Mouse (Mus musculus) B cell, adult 62 days (primary cell): ENCODE measurements around the gene E2f4. TPM values are rescaled to one million over a fixed set of nuclear protein-coding genes. Genes with fewer than 3 reads are reported as not detected.

Source experiments
- total RNA-seq: library from RNA; stranded (reverse); gene quantifications from 4 replicates; pipeline ENCODE4 v1.2.4, GENCODE M21; 2023

The E2f4 gene
- total RNA-seq = 87.8 to 93.0 TPM (median 91.1 TPM) in 4 replicates

DNA sequence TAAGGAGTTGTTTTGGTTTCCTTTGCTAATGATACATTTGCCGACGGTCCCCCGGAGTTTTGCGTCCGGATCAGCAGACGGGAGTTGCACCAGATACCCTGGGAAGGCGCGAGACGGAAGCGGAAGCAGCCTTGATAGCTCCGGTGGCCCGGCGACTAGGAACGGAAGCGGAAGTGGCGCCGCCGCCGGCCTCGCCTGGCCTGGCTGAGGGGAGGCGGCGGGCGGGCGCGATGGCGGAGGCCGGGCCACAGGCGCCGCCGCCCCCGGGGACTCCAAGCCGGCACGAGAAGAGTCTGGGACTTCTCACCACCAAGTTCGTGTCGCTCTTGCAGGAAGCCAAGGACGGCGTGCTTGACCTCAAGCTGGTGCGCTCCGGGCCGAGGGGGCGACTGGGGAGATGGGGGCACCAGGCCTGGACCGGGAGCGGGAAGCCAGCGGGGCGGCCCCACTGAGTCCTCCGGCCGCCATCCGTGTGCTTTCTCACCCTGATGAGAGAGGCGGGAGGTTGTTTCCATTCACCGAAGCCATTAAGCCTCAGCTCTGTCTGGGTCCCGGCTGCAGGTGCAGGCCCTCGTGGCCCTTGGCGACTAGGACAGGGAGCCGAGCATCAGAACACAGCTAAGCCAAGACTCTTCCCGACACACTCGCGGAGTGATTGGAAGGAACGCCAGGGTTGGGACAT, at the start of gene E2f4:
TSS of gene E2f4 (plus strand) at position 153 of the 682 bp plus-strand sequence.

DNA sequence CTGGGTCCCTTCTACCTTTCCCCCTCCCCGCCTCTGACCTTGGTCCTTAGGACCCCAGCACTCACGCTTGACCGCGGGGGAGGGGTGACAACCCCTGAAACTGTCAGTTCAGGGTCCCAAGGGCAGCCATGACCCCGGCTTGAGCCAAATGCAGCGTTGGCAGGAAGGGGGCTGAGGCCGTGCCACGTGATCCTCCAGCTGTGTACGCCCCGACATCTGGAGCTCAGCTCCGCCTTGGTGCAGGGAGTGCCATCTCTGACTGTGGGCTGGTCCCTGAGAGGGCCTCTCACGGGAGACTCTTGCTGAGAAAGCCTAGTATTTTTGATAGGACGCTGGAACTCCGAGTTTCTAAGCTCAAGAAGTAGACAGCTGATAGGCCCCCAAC, 42.5 kb upstream of the E2f4 start, which contains the start of gene B3gnt9:
TSS of gene B3gnt9 (minus strand) at position 188 of the 385 bp plus-strand sequence.

DNA sequence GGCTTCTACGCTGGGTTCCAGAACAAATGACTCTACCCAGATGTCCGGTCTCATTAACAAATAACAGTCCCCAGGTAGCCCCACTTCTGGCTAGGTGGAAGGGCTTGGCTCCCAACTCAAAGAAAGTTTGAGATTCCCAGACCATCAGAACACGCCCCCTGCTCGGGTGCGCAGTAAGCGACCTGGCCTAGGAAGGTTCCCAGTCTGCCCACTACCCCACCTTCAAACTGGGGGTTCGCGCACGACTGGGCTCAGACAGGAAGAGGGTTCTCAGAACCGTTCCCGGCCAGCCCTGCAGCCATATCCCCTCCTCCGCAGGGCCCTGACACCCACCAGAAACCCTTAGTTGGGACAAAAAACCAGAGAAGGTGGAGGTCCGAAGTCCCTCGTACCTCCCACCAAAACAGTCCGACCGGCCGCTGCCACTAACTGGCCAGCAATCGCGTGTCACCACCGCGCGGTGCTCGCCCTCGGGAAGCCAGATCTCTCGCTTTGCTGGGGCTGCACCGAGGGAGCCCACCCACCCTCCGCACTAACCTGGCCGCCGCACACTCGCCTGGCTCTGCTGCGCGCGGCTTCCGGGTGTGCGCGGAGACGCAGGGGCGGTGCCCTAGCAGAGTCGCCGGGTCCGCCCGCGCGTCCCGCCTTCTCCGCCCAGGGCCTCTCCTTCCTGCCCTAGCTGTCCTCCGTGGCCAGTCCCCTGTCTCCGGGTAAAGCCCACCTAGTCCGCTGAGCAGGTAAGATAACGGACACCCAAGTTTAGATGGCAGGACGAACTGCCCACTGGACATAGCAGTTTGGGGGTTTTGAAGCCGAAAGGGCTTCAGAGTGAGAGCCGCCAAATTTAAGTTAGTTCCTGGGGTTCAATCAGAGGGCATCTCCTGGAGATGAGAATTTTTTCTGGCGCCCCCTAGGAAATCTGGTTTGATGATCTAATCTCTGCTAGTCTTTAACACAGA, 33.2 kb upstream of the E2f4 start, which contains the start of the genes Tradd and Fbxl8:
TSS of gene Tradd (minus strand) at position 586 of the 959 bp plus-strand sequence.
TSS of gene Fbxl8 (plus strand) at position 625 of the 959 bp plus-strand sequence.

DNA sequence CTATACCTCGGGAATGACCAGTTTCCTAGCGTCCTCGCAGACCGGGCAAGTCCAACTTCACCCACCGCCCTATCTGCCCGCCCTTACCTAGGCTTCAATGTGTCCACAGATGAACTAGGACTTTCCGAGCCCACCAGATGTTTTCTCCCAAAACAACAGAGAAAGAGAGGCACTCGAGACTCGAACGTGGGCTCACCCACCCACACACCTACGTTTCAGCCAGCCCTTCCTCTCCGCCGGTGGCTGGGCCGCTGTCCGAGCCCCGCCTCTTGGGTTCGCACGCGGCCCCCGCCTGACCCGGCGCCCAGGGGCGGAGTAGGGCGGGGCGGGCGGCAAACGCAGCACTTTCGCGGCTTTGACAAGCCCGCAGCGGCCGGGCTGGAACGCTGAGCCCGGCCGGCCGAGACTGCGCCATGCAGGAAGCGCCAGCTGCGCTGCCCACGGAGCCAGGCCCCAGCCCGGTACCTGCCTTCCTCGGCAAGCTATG, 28.0 kb upstream of the E2f4 start, which contains the start of gene Hsf4:
TSS of gene Hsf4 (plus strand) at position 341 of the 487 bp plus-strand sequence.

DNA sequence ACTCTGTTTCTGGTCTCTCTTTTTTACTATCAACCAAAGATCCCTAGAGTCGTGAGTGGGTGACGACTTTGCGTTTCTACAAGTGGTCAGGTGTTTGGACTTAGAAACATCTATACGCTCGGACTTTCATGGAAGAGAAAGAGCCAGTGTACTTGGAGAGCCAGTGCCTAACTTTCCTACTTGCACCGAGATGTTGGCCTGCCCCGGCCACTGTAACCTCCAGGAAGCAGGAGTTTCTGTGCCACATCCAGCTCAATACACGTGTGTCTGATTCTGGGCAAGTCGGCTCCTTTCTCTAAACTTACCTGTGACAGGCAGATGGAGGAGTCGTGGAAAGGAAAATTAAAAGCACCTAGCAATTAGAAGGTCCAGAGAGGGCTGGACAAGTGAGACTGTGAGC, 21.6 kb upstream of the E2f4 start, which contains the start of gene Nol3:
TSS of gene Nol3 (plus strand) at position 301 of the 400 bp plus-strand sequence.

DNA sequence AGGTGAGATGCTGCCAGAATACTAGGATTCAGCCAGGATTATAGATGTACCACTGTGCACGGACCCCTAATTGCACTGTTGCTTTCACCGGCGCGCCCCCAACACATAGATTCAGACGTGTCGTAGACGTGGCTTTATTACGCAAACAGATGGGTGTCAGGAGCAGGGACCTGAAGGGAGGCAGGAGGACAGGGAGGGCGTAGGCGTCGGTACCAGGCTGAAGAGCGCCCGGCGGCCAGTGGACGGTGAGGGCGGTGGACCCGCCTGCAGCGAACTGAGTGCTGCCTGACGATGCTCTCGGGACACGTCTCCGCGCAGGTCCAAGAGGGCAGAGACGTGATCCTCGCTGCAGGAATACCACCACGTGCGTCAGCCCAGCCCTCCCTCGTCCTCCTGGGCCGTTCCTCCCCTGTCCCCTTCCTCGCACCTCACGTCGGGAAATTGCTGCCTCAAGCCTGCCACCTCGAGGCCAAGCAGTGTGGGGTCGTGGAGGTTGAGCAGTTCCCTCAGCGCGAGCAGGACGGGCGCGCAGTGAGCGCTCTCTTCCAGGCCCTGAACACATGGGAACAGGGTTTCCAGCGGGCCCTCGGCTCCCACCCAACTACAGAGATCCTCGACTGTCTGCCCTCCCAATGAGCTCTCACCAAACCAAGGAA, 7.5 kb upstream of the E2f4 start, which contains the start of gene 4931428F04Rik:
TSS of gene 4931428F04Rik (minus strand) at position 60 of the 656 bp plus-strand sequence.

DNA sequence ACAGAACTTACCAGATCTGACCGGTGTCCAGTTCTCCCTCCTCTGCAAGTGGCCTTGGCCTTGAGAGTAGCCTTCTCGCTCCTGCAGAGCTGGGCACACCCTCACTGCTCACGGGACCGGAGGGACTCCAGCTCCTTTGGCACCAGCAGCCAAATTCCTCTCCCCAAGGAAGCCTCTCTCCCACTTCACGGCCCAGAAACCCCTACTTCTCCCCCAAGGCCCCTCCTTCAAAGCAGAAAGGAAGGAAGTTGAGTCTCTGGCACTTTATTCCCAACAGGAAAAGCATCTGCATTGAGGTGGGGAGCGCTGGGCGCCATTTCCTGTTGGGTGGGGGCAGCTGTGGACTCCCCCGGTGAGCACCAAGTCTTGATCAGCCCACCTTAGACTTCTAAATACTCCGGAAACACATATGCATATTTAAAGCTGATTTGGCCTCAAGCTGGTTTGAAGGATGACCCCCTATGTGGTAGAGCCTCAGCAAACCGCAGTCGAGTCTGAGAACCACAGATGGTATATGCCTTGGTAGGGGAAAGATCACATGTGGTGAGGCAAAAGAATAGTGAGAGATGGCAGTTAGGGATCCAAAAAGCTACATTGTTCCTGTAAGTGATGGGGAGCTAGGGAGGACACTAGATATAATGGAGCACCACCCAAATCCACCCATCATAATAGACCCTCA, 1.4 kb upstream of the E2f4 start, which contains the start of gene Exoc3l:
TSS of gene Exoc3l (minus strand) at position 207 of the 679 bp plus-strand sequence.

DNA sequence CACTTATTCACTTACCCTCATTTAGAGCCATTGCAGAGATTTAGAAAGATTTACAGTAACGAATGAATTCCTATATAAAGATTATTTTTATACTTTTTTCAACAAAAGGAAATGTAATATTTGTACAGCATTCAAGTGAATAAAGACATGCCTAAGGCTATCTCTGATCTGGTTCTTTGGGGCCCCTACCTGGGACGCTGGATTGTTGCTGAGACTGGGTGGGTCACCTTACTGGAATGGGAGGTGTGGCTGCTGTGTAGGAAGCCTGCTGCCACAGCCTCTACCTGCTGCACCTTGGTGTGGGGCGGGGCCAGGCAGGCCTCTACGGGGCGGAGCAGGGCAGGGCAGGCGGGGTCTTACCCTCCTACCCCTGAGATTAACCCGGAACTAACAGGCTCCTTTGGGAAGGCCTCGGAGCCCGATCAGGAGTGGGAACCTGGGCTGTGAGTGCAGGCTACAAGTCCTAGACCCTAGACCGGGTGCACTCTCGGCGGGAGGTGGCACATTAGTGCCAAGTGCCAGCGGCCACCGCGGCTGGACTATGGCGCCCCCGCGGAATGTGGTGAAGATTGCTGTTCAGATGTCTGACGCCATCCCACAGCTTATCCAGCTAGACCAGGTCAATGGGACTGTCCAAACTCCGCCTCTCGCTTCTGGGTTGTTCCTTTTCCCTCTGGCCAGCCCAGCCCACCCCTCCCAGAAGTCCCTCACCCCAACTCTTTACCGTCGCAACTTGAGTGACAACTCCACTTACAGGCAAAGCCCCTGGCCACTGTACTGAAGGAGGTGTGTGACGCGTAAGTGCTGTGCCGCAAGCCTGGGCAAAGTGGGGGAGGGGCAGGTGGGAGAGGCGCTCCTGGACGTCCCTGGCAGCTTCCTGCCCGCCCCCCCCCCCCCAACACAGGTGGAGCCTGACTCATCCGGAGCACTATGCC, 8.0 kb downstream of the E2f4 start, which contains the start of gene Elmo3:
TSS of gene Elmo3 (plus strand) at position 391 of the 935 bp plus-strand sequence.

DNA sequence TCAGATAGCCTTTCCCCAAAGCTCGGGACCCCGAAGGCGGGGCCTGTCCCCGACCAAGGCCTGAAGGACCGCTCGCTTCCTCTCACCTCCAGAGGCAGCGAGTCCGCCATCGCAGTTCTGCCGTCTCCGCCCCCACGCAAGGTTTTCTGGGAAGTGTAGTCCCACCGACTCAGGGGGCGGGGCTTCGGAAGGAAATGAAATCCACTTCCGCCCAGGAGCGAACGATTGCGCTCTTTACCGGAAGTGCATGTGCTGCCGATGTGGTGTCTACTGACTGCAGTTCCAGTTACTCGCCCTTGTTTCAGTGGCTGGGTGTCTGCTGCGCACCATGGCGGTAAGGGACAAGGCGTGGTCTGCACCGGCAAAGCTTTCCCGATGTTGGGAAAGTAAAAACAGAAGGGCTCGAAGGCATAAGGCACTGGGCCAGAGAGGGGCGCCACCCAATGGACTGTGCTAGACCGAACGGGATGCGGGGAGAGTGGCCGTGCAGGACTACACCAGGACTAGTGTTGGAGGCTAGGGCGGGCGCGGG, 28.7 kb downstream of the E2f4 start, which contains the start of the genes Lrrc29 and Tmem208:
TSS of gene Lrrc29 (minus strand) at position 138 of the 532 bp plus-strand sequence.
TSS of gene Tmem208 (plus strand) at position 214 of the 532 bp plus-strand sequence.

DNA sequence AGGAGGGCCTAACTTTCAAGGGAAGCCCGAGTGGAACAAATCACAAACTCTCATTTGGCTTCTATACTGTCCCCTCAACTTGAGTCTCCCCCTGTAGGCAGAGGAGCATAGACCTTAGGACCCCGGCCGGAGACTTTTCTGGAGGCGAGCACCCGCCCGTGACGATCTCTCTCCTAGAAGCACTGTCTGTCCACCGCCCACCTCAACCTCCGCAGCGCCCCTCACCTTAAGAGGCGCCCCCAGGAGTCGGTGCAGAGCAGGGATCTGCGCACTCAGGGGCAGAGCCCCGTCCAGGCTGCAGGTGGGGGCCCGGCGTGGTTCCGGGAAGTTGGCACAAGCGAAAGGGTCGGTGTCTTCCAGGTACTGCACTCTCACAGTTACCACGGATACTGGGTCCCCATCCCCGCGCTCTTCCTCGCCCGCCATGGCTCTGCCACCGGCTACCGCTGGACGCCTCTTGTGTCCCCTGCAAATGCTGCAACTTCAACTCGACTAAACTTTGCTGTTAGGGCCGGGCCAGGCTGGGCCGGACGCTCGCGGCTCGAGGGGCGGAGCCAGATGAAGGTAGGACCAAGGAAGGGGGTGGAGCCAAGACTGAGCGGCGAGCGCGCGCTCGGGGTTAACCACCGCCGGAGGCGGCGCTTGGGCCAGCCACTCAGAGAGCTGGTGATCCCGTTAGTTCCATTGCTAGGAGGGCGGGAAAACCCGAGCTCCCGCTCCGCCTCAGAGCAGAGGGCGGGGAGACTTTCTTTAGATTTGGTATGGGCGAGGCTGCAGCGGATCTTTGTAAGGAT, 50.2 kb downstream of the E2f4 start, which contains the start of gene Fhod1:
TSS of gene Fhod1 (minus strand) at position 526 of the 794 bp plus-strand sequence.

DNA sequence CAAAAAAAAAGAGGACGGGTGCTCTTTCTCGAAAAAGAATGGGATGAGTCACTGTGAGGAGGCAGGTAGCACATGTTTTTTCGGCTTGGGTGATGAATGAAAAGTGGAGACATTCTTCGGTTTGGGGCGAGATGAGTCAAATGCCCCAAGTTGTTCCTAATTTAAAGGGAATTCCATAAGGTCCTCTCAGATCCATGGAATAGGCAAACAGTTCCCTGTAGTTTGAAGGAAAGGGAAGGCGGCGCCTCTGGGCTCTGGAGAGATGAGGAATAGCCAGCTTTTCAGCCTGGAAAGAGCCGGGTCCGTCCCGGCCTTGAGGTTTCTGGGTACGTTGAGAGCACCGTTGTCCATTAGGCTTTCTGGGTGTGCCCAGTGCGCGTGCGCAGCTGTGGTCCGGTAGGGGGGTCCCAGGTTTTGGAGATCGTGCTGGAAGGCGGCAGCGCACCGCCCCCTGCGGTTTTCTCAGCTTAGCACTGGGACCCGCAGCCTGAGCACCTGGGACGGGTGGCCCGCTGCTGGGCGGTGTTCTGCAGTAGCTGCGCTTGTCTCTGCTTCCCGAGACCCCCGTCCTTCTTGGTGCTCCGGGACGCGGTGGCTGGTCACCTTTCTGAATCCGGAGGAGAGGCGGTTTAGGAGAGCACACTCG, 51.1 kb downstream of the E2f4 start, which contains the start of gene Slc9a5:
TSS of gene Slc9a5 (plus strand) at position 394 of the 646 bp plus-strand sequence.

Other genes starting within 250 kb of the E2f4 start
- not detected in 4 replicates for gene Ces3a, start 249.1 kb upstream of the E2f4 start, total RNA-seq
- not detected in 4 replicates for gene Ces3b, start 213.9 kb upstream of the E2f4 start, total RNA-seq
- gene Ces4a, start 165.9 kb upstream of the E2f4 start, total RNA-seq = not detected in 4 replicates
- 87.1 to 101 TPM (median 95.3 TPM) in 4 replicates for gene Cbfb, start 127.0 kb upstream of the E2f4 start, total RNA-seq
- gene D230025D16Rik, start 72.5 kb upstream of the E2f4 start, total RNA-seq = 21.4 to 26.3 TPM (median 23.4 TPM) in 4 replicates
- 0.32 to 1.0 TPM (median 0.69 TPM) in 4 replicates for gene B3gnt9, start 42.5 kb upstream of the E2f4 start, total RNA-seq
- gene Tradd, start 33.1 kb upstream of the E2f4 start, total RNA-seq = 18.1 to 24.4 TPM (median 22.1 TPM) in 4 replicates
- 6.0 to 8.5 TPM (median 7.7 TPM) in 4 replicates for gene Fbxl8, start 33.0 kb upstream of the E2f4 start, total RNA-seq
- 0.33 to 1.2 TPM (median 0.77 TPM) in 4 replicates for gene Hsf4, start 27.9 kb upstream of the E2f4 start, total RNA-seq
- gene Nol3, start 21.5 kb upstream of the E2f4 start, total RNA-seq = not detected in 4 replicates
- 5.1 to 7.3 TPM (median 6.5 TPM) in 4 replicates for gene 4931428F04Rik, start 7.8 kb upstream of the E2f4 start, total RNA-seq
- 0.79 to 2.5 TPM (median 1.5 TPM) in 4 replicates for gene Exoc3l, start 1.6 kb upstream of the E2f4 start, total RNA-seq
- gene Elmo3, start 7.9 kb downstream of the E2f4 start, total RNA-seq = 3.2 to 5.9 TPM (median 4.1 TPM) in 4 replicates
- gene Lrrc29, start 28.6 kb downstream of the E2f4 start, total RNA-seq = 6.0 to 7.9 TPM (median 7.3 TPM) in 4 replicates
- 24.2 to 30.2 TPM (median 26.9 TPM) in 4 replicates for gene Tmem208, start 28.7 kb downstream of the E2f4 start, total RNA-seq
- gene Fhod1, start 50.3 kb downstream of the E2f4 start, total RNA-seq = 31.0 to 37.3 TPM (median 34.9 TPM) in 4 replicates
- 1.5 to 2.0 TPM (median 1.8 TPM) in 4 replicates for gene Slc9a5, start 51.2 kb downstream of the E2f4 start, total RNA-seq
- not detected in 4 replicates for gene Plekhg4, start 75.6 kb downstream of the E2f4 start, total RNA-seq
- gene Kctd19, start 115.8 kb downstream of the E2f4 start, total RNA-seq = not detected in 4 replicates
- gene Lrrc36, start 115.9 kb downstream of the E2f4 start, total RNA-seq = not detected in 4 replicates
- 0.48 to 1.0 TPM (median 0.79 TPM) in 3 of 4 replicates, not detected in the other for gene Tppp3, start 173.9 kb downstream of the E2f4 start, total RNA-seq
- gene Zdhhc1, start 199.2 kb downstream of the E2f4 start, total RNA-seq = 2.7 to 5.8 TPM (median 3.9 TPM) in 4 replicates
- gene Hsd11b2, start 221.1 kb downstream of the E2f4 start, total RNA-seq = 0.32 TPM in 1 of 4 replicates, not detected in the others